Mouse (Mus musculus): ENCODE results near the gene Uspl1. TPM values are rescaled to one million over a fixed set of nuclear protein-coding genes. Genes with fewer than 3 reads are reported as not detected.

Uspl1 gene
- polyA plus RNA-seq, 1 experiment, result 38.7 TPM

DNA sequence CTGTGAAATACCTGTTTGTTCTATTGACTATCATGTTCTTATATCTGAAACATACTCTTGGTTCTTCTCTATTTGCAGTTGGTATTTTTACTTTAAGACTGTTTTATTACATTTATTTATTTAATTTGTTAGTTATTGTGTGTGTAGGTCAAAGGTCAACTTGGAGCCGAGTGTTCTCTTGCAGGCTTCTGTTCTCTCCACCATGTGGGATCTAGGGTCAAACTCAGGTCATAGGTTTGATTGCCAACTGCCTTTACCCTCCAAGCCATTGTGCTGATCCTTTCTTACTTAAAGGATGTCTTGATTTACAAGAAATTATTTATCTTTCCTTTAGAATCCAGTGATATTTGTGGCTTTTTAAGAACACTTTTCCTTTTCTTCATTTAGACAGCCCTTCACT is 12.5 kb downstream of the Uspl1 start:
- TF ChIP-seq CTCF (IDR thresholded peaks at IDR 0.05; ENCODE audit: borderline replicate concordance, extremely low read depth, insufficient read depth, insufficient read length) (no peak), POLR2A (IDR thresholded peaks at IDR 0.05; ENCODE audit: borderline replicate concordance, extremely low read depth, insufficient read depth, insufficient read length, poor library complexity, severe bottlenecking) (no peak)
- DNase-seq (ENCODE audit: low read depth), result no peak

DNA sequence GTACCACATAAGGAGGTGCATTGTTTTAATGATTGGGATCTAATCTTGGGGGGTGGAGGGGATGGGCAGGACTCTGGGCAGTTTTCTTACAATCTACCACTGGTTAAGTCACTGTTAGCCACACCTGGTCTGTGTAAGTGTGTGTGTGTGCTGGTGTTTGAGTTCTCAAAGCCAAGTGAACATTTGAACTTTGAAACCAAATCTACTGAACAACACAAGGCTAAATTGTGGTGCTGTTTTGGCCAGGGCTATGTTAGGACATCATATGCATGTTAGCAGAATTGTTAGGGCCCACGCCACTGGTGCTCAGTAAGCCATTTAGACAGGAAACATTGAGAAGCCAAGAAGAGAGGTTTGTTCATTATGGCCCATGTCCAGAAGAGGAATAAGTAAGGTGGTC is 14.6 kb downstream of the Uspl1 start:
- no peak for DNase-seq (ENCODE audit: low read depth)

DNA sequence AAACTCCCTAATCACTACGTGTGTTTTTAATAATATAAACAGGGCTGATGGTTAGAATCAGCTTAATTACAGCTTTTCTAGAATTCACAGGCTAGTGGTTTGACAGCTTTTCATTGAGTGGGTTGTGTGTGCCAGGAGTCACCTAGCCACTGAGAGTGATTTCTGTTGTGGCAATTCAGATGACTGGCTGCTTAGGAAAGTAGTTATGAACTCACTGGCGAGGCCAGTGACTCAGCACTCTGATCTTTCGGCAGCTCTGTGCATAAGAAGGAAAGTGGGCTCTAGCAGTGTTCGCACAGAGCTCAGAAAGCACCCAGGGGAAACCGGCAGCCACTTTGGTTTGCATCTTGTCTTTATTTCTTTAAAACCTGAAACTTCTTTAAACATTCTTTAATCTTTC is 18.8 kb downstream of the Uspl1 start:
- TF ChIP-seq POLR2A (IDR thresholded peaks at IDR 0.05; ENCODE audit: borderline replicate concordance, extremely low read depth, insufficient read depth, insufficient read length, poor library complexity, severe bottlenecking) (no peak), CTCF (IDR thresholded peaks at IDR 0.05; ENCODE audit: borderline replicate concordance, extremely low read depth, insufficient read depth, insufficient read length) (no peak)
- no peak for DNase-seq (ENCODE audit: low read depth)

More for the DNA sequence above, 14.6 kb downstream of the Uspl1 start:
- no peak for TF ChIP-seq POLR2A (IDR thresholded peaks at IDR 0.05; ENCODE audit: borderline replicate concordance, extremely low read depth, insufficient read depth, insufficient read length, poor library complexity, severe bottlenecking)
- no peak for TF ChIP-seq CTCF (IDR thresholded peaks at IDR 0.05; ENCODE audit: borderline replicate concordance, extremely low read depth, insufficient read depth, insufficient read length)

GRCm38 (mm10) chr5:149203796-149204375 is 19.7 kb downstream of the Uspl1 start:
- no peak for DNase-seq (ENCODE audit: low read depth)
- TF ChIP-seq POLR2A (IDR thresholded peaks at IDR 0.05; ENCODE audit: borderline replicate concordance, extremely low read depth, insufficient read depth, insufficient read length, poor library complexity, severe bottlenecking) (no peak), CTCF (IDR thresholded peaks at IDR 0.05; ENCODE audit: borderline replicate concordance, extremely low read depth, insufficient read depth, insufficient read length) (no peak)

DNA sequence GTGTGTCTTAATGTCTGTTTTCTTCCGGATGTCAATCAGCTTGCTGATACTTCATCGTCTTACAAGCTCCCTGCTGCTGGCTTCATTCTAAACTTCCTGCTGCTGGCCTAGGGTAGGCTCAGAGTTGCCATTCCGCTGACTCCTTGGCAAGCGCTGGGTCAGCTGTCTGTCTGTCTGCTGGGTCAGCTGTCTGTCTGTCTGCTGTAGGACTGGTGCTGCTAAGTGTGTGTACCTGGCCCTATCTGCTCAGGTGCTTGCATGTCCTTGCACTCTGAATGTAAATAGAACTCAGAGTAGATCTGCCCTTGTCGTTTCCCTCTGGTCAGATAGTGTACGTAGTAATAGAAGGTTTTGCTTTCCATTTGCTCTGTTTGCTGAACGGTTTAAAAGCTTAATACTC is 20.7 kb downstream of the Uspl1 start:
- TF ChIP-seq POLR2A (IDR thresholded peaks at IDR 0.05; ENCODE audit: borderline replicate concordance, extremely low read depth, insufficient read depth, insufficient read length, poor library complexity, severe bottlenecking), result no peak
- no peak for DNase-seq (ENCODE audit: low read depth)

DNA sequence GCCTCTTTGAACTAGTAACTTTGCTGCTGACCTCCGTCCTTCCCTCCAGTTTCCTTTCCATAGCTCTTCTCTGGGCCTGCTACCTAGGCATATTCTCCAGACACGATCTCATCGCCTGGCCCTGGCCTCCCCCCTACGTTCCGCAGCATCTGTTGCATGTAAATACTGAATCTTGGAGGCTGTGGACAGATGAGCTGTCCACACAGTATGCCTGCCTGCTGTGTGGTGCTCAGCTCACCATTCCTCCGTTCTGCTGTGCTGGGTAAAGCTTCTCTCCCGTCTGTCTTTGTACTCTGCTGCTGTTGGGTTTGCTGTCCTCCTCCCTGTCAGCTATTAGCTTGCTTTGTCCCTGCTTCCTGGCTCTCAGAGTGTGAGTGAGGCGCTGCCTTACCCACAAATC is 21.1 kb downstream of the Uspl1 start:
- no peak for DNase-seq (ENCODE audit: low read depth)
- no peak for TF ChIP-seq POLR2A (IDR thresholded peaks at IDR 0.05; ENCODE audit: borderline replicate concordance, extremely low read depth, insufficient read depth, insufficient read length, poor library complexity, severe bottlenecking)
- TF ChIP-seq CTCF (IDR thresholded peaks at IDR 0.05; ENCODE audit: borderline replicate concordance, extremely low read depth, insufficient read depth, insufficient read length), result no peak

DNA sequence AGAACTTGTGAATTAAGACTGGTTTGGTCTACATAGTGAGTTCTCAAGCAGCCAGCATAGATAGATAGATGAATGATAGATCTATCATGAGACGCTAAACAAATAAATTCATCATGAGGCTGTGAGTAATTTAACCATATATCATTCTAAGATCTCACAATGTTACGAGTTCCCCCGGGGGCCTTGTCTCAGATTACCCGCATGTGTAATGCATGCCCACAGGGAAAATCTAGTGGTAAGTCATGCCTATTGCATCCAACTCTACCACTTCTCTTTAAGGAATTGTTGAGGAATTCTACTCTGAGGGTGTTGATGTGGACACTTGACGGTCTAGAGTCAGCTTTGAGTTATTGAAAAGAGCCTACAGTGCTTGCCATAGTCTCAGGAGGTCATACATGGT is 22.1 kb downstream of the Uspl1 start:
- no peak for DNase-seq (ENCODE audit: low read depth)
- no peak for TF ChIP-seq POLR2A (IDR thresholded peaks at IDR 0.05; ENCODE audit: borderline replicate concordance, extremely low read depth, insufficient read depth, insufficient read length, poor library complexity, severe bottlenecking)
- TF ChIP-seq CTCF (IDR thresholded peaks at IDR 0.05; ENCODE audit: borderline replicate concordance, extremely low read depth, insufficient read depth, insufficient read length), result no peak

DNA sequence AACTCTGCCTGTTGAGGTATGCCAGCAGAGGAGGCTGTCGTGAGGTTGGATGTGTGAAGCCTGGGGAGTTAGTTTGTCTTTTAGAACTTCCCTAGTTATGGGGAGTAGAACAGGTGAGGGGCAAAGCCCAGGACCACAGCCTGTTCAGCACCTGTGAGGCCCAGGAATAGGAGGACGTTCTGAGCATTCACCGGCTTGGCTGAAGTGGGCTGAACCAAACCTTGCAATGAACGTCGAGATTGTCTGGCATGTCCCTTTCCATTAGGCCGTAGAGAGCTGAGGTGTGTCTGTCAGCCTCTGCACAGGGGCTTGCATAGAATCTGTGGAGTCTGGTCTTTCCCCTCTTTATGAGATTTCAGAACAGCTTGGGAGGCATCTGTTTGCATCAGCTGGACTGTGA is 23.5 kb downstream of the Uspl1 start:
- no peak for DNase-seq (ENCODE audit: low read depth)

DNA sequence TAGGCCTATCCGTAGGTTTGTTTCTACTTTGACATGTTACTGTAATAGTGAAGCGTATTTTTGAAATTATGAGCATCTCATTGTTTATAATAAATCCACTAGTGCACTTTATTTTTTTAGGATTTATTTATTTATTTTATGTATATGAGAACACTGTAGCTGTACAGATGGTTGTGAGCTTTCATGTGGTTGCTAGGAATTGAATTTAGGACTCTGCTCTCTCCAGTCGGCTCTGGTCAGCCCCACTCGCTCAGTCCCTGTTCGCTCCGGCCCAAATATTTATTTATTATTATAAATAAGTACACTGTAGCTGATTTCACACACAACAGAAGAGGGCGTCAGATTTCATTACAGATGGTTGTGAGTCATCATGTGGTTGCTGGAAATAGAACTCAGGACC is 24.6 kb downstream of the Uspl1 start:
- no peak for DNase-seq (ENCODE audit: low read depth)
- no peak for TF ChIP-seq CTCF (IDR thresholded peaks at IDR 0.05; ENCODE audit: borderline replicate concordance, extremely low read depth, insufficient read depth, insufficient read length)
- TF ChIP-seq POLR2A (IDR thresholded peaks at IDR 0.05; ENCODE audit: borderline replicate concordance, extremely low read depth, insufficient read depth, insufficient read length, poor library complexity, severe bottlenecking), result no peak

More for the DNA sequence above, 23.5 kb downstream of the Uspl1 start:
- TF ChIP-seq POLR2A (IDR thresholded peaks at IDR 0.05; ENCODE audit: borderline replicate concordance, extremely low read depth, insufficient read depth, insufficient read length, poor library complexity, severe bottlenecking), result no peak
- TF ChIP-seq CTCF (IDR thresholded peaks at IDR 0.05; ENCODE audit: borderline replicate concordance, extremely low read depth, insufficient read depth, insufficient read length), result no peak

DNA sequence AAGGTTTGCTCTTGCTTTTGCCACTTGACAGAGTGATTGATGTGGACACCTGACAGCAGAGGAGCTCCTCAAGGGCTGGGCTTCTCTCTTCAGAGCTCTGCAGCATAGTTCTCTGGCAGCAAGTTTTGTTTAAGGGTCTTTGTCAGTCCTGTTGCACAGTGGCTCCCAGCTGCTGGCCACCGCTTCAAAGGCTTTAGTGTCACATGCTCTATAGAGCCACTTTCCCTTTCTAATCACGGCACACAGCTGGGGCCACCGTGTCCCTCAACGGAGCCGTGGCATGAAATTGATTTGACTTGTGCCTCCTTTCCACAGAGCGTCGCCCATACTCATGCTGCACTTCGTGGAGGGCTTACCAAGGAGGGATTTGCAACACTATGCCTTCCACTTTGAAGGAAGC is 25.2 kb downstream of the Uspl1 start:
- TF ChIP-seq POLR2A (IDR thresholded peaks at IDR 0.05; ENCODE audit: borderline replicate concordance, extremely low read depth, insufficient read depth, insufficient read length, poor library complexity, severe bottlenecking), result no peak
- no peak for TF ChIP-seq CTCF (IDR thresholded peaks at IDR 0.05; ENCODE audit: borderline replicate concordance, extremely low read depth, insufficient read depth, insufficient read length)
- DNase-seq (ENCODE audit: low read depth), result peak; percentile 84

GRCm38 (mm10) chr5:149211041-149211440 is 26.9 kb downstream of the Uspl1 start:
- TF ChIP-seq POLR2A (IDR thresholded peaks at IDR 0.05; ENCODE audit: borderline replicate concordance, extremely low read depth, insufficient read depth, insufficient read length, poor library complexity, severe bottlenecking) (no peak), CTCF (IDR thresholded peaks at IDR 0.05; ENCODE audit: borderline replicate concordance, extremely low read depth, insufficient read depth, insufficient read length) (no peak)
- no peak for DNase-seq (ENCODE audit: low read depth)

DNA sequence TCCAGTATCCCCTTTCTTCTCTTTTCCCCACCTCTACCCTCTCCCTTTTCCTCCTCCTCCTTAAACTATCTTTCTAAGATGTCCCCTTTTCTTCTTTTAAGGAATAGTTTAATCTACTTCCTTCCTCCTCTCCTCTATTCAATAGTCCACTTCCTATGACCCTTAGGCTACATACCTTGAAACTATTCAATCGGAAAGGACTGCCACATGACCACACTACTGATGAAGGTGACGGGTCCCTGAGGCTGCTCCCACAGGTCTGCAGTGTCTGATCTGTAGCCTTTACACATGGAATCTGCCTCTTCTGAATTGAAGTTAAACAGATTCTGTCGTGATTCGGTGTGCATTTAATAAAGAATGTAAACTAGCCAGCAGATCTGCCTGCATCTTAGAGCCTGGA is 28.7 kb downstream of the Uspl1 start:
- no peak for DNase-seq (ENCODE audit: low read depth)
- TF ChIP-seq CTCF (IDR thresholded peaks at IDR 0.05; ENCODE audit: borderline replicate concordance, extremely low read depth, insufficient read depth, insufficient read length) (no peak), POLR2A (IDR thresholded peaks at IDR 0.05; ENCODE audit: borderline replicate concordance, extremely low read depth, insufficient read depth, insufficient read length, poor library complexity, severe bottlenecking) (no peak)

All from brain, embryonic 14.5 days (tissue).